Mouse (Mus musculus): Measurements from ENCODE around the gene Vps25. TPM values are rescaled to one million over a fixed set of nuclear protein-coding genes. Genes with fewer than 3 reads are reported as not detected.

Vps25 gene
- total and polyA plus RNA-seq, 3 experiments = 75.5 to 107 TPM; not detected in 1

DNA sequence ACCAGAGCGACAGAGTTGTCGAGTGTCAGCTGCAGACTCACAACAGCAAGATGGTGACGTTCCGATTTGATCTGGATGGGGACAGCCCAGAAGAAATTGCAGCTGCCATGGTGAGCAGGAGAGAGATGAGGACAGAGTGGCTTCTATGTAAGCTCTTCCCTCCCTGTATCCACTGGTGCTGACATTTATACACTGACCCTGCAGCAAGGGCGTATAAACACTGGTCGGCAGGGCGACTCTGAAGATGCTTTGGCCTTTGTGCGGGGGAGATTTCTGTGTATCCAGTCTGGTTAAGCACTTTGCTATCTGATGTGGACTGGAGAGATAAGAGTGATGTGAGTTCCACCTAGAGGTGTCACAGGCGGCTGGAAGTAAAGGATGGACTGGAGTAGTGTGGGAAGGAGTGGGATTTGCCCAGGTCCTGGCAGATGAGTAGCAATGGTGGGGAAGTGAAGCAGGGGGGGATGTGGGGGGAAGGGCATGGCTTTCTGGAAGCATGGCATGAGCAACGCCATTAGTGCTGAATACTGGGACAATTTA is 16.1 kb downstream of the Vps25 start (continued):
- TF ChIP-seq USF1 (IDR thresholded peaks at IDR 0.05; ENCODE audit: low read depth, low read length) (no peak), MXI1 (IDR thresholded peaks at IDR 0.05; ENCODE audit: low read depth, low read length) (no peak), POLR2AphosphoS2 (IDR thresholded peaks at IDR 0.05; ENCODE audit: low read length) (no peak), CHD2 (IDR thresholded peaks at IDR 0.05; ENCODE audit: low read length) (no peak), CTCF (IDR thresholded peaks at IDR 0.05 in 2 of 3, conservative IDR thresholded peaks at IDR 0.05 in 1 of 3; ENCODE audit: control insufficient read depth in 1 of 3, insufficient read depth in 1 of 3, low read depth in 2 of 3, low read length in 3 of 3, poor library complexity in 1 of 3, severe bottlenecking in 1 of 3) (no peak), MYB (IDR thresholded peaks at IDR 0.05; ENCODE audit: low read depth, low read length) (no peak)

DNA sequence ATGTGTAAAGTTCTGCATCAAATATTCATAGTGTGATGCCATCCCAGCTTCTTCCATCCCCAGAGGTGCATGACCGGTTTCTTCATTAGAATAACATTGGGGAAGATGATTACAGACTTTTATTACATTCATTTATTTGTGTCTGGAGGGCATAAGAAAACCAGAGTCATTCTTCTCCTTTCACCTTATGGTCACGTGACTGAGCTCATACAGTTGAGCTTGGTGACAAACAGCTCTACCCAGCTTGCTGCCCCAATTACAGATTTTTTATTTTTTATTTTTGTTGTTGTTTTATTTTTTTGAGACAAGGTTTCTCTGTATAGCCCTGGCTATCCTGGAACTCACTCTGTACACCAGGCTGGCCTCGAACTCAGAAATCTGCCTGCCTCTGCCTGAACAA is 18.9 kb downstream of the Vps25 start:
- Histone ChIP-seq H3K9me3 (replicated peaks; ENCODE audit: insufficient read depth, low read length) (no peaks in the 10 kb centered on the region), H3K27me3 (ENCODE audit: control insufficient read depth in 1 of 2, insufficient read depth in 2 of 2, low read length in 2 of 2) (no peaks in the 10 kb centered on the region), H3K9ac (ENCODE audit: control insufficient read depth, low read depth, low read length, poor library complexity, severe bottlenecking) (no peak overlapping the region), H3K27ac (ENCODE audit: control insufficient read depth, low read depth, low read length) (no peak overlapping the region), H3K4me3 (ENCODE audit: control insufficient read depth in 1 of 2, insufficient read depth in 1 of 2, low read depth in 2 of 2, low read length in 2 of 2) (no peak overlapping the region), H3K79me2 (ENCODE audit: control insufficient read depth, insufficient read depth, low read length, poor library complexity) (peaks cover 4% of the 10 kb centered on the region; the same call in 1 of the 2 replicates), H3K4me1 (ENCODE audit: control insufficient read depth in 1 of 2, insufficient read depth in 2 of 2, low read length in 2 of 2) (peaks cover 0 to 18% of the 10 kb centered on the region in 2 experiments; a peak in 3 of 4 replicates), H3K36me3 (ENCODE audit: control insufficient read depth in 1 of 2, insufficient read depth in 2 of 2, low read length in 2 of 2) (peaks cover 0 to 6% of the 10 kb centered on the region in 2 experiments; a peak in 2 of 4 replicates)
- TF ChIP-seq SMC3 (IDR thresholded peaks at IDR 0.05; ENCODE audit: low read depth, low read length) (no peak), POLR2AphosphoS2 (IDR thresholded peaks at IDR 0.05; ENCODE audit: low read length) (no peak), USF1 (IDR thresholded peaks at IDR 0.05; ENCODE audit: low read depth, low read length) (peak; percentile 70), MAFK (IDR thresholded peaks at IDR 0.05; ENCODE audit: borderline replicate concordance, low read depth, low read length) (no peak), RCOR1 (IDR thresholded peaks at IDR 0.05; ENCODE audit: low read depth, low read length) (no peak), ELF1 (IDR thresholded peaks at IDR 0.05; ENCODE audit: low read depth, low read length) (no peak)
- DNase-seq (ENCODE audit: low read depth, low spot score) = no peak

DNA sequence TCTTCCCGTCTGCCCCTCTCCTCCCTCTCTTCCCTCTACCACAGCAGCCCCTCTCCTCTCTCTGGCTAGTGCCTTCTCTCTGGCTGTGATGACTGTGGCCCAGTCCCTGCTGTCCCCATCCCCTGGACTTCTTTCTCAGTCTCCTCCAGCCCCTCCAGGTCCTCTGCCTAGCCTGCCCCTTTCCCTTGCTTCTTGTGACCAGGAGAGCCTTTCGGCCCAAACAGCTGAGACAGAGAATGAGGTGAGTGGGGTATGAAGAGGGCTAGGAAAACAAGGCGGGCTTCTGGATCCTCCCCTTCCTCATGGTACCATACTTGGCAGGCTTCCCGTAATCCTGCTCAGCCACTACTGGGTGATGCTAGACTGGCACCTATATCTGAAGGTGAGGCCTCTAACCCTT is 21.8 kb downstream of the Vps25 start:
- no peak overlapping the region for H3K4me3 ChIP-seq (ENCODE audit: control insufficient read depth in 1 of 2, insufficient read depth in 1 of 2, low read depth in 2 of 2, low read length in 2 of 2)
- peaks cover 0 to 13% of the 10 kb centered on the region in 2 experiments; a peak in 2 of 4 replicates for H3K36me3 ChIP-seq (ENCODE audit: control insufficient read depth in 1 of 2, insufficient read depth in 2 of 2, low read length in 2 of 2)
- peaks cover 15% of the 10 kb centered on the region for H3K79me2 ChIP-seq (ENCODE audit: control insufficient read depth, insufficient read depth, low read length, poor library complexity)
- H3K27me3 ChIP-seq (ENCODE audit: control insufficient read depth in 1 of 2, insufficient read depth in 2 of 2, low read length in 2 of 2) = no peaks in the 10 kb centered on the region
- H3K27ac ChIP-seq (ENCODE audit: control insufficient read depth, low read depth, low read length) = no peak overlapping the region
- H3K4me1 ChIP-seq (ENCODE audit: control insufficient read depth in 1 of 2, insufficient read depth in 2 of 2, low read length in 2 of 2) = peaks cover 0 to 18% of the 10 kb centered on the region in 2 experiments; a peak in 3 of 4 replicates
- H3K9me3 ChIP-seq (replicated peaks; ENCODE audit: insufficient read depth, low read length) = no peaks in the 10 kb centered on the region
- no peak overlapping the region for H3K9ac ChIP-seq (ENCODE audit: control insufficient read depth, low read depth, low read length, poor library complexity, severe bottlenecking)
- no peak for DNase-seq (ENCODE audit: low read depth, low spot score)
- TF ChIP-seq SMC3 (IDR thresholded peaks at IDR 0.05; ENCODE audit: low read depth, low read length) = no peak
- TF ChIP-seq POLR2A (IDR thresholded peaks at IDR 0.05; ENCODE audit: control insufficient read depth in 1 of 2, insufficient read depth in 1 of 2, low read depth in 1 of 2, low read length in 2 of 2, poor library complexity in 1 of 2) = 0 out of 4 replicates have a peak, but pooled peaks of 1 of the 2 experiments have one; percentile 16
- TF ChIP-seq RAD21 (IDR thresholded peaks at IDR 0.05; ENCODE audit: low read depth, low read length) = no peak
- no peak for TF ChIP-seq ZMIZ1 (IDR thresholded peaks at IDR 0.05; ENCODE audit: low read depth, low read length)
- TF ChIP-seq RCOR1 (IDR thresholded peaks at IDR 0.05; ENCODE audit: low read depth, low read length) = no peak
- TF ChIP-seq GABPA (IDR thresholded peaks at IDR 0.05; ENCODE audit: low read depth, low read length) = no peak
- TF ChIP-seq HCFC1 (IDR thresholded peaks at IDR 0.05; ENCODE audit: low read depth, low read length) = no peak
- peak; percentile 55; the same call in 1 of the 2 replicates for TF ChIP-seq POLR2AphosphoS2 (IDR thresholded peaks at IDR 0.05; ENCODE audit: low read length)
- no peak for TF ChIP-seq MEF2A (IDR thresholded peaks at IDR 0.05; ENCODE audit: extremely low read depth, insufficient replicate concordance, low read depth, low read length, poor library complexity, severe bottlenecking)
- TF ChIP-seq MAFK (IDR thresholded peaks at IDR 0.05; ENCODE audit: borderline replicate concordance, low read depth, low read length) = no peak
- TF ChIP-seq SIN3A (IDR thresholded peaks at IDR 0.05; ENCODE audit: low read length) = no peak

Measured in MEL (cell line).